ENCODE assay signal across 10 mouse cellular contexts in genomic region chr14:105498155-105498906, GRCm38 (mm10).
DNase-seq lines count a peak whose midpoint lies in the region; ATAC-seq lines count a peak whose summit lies in the region.
"Had no signal": no experiment of that assay in that cellular context is flagged by ENCODE, and none has a peak within 500 bp of the region (broad histone marks: within the 10 kb centered on the region; RNA-seq: fewer than 3 reads in every experiment).

No protein-coding gene starts in this region.

- no peaks in the 10 kb centered on the region for H3K36me3 ChIP-seq in hindbrain, embryonic 10.5 days
- H3K36me3 ChIP-seq in hindbrain, embryonic 14.5 days (replicated peaks; ENCODE audit: control insufficient read depth, insufficient read depth) = no peaks in the 10 kb centered on the region
- no peaks in the 10 kb centered on the region for H3K36me3 ChIP-seq in forebrain, embryonic 16.5 days (ENCODE audit: control insufficient read depth, insufficient read depth)
- H3K36me3 ChIP-seq: G1E had no signal

- H3K4me1 ChIP-seq in hindbrain, embryonic 10.5 days (replicated peaks) = peaks cover 54% of the 10 kb centered on the region
- peaks cover 46% of the 10 kb centered on the region for H3K4me1 ChIP-seq in hindbrain, embryonic 14.5 days (replicated peaks; ENCODE audit: control insufficient read depth, insufficient read depth, low read length)
- H3K4me1 ChIP-seq in forebrain, embryonic 16.5 days (replicated peaks; ENCODE audit: control insufficient read depth, insufficient read depth, low read length) = peaks cover 27% of the 10 kb centered on the region

- H3K9me3 ChIP-seq in hindbrain, embryonic 10.5 days = no peaks in the 10 kb centered on the region
- no peaks in the 10 kb centered on the region for H3K9me3 ChIP-seq in hindbrain, embryonic 14.5 days (ENCODE audit: control insufficient read depth, low read length)
- H3K9me3 ChIP-seq in forebrain, embryonic 16.5 days (ENCODE audit: control insufficient read depth, low read length) = no peaks in the 10 kb centered on the region

- no peak overlapping the region for H3K4me2 ChIP-seq in hindbrain, embryonic 14.5 days (replicated peaks)
- no peak overlapping the region for H3K4me2 ChIP-seq in forebrain, embryonic 16.5 days (ENCODE audit: low read length)

- no peak for DNase-seq in hindbrain, embryonic 10.5 days (ENCODE audit: low spot score)
- DNase-seq in hindbrain, embryonic 14.5 days (ENCODE audit: low spot score) = no peak
- DNase-seq in right cerebral cortex, adult 18-20 months = peak; percentile 52
- no peak for DNase-seq in right cerebral cortex, postnatal 14 days
- DNase-seq in telencephalon, adult 2 months (ENCODE audit: low read depth, low spot score) = peak; percentile 83
- DNase-seq in embryo, embryonic 11 days = no peak
- DNase-seq: adrenal gland, adult 2 months; cerebellum, adult 18-20 months had no signal

- WGBS in hindbrain, embryonic 10.5 days = 80% methylated on average over 10 of the region's 10 CpGs
- 56% methylated on average over 10 of the region's 10 CpGs for WGBS in hindbrain, embryonic 14.5 days
- 52% methylated on average over 10 of the region's 10 CpGs for WGBS in forebrain, embryonic 16.5 days

- peak overlapping the region; percentile 85 for H3K27ac ChIP-seq in hindbrain, embryonic 10.5 days
- no peak overlapping the region for H3K27ac ChIP-seq in hindbrain, embryonic 14.5 days
- peak overlapping the region; percentile 44 for H3K27ac ChIP-seq in forebrain, embryonic 16.5 days (ENCODE audit: low read length)

- H3K27me3 ChIP-seq in hindbrain, embryonic 10.5 days (ENCODE audit: insufficient read depth, poor library complexity, severe bottlenecking) = peaks cover 8% of the 10 kb centered on the region
- no peaks in the 10 kb centered on the region for H3K27me3 ChIP-seq in hindbrain, embryonic 14.5 days (ENCODE audit: control insufficient read depth, insufficient read depth, low read length)
- H3K27me3 ChIP-seq in forebrain, embryonic 16.5 days (replicated peaks; ENCODE audit: control insufficient read depth, insufficient read depth, low read length) = no peaks in the 10 kb centered on the region

- no peak overlapping the region for H3K4me3 ChIP-seq in hindbrain, embryonic 10.5 days
- no peak overlapping the region for H3K4me3 ChIP-seq in hindbrain, embryonic 14.5 days (replicated peaks; ENCODE audit: low read length)
- no peak overlapping the region for H3K4me3 ChIP-seq in forebrain, embryonic 16.5 days (replicated peaks; ENCODE audit: low read length)

- H3K9ac ChIP-seq in hindbrain, embryonic 14.5 days = no peak overlapping the region
- no peak overlapping the region for H3K9ac ChIP-seq in forebrain, embryonic 16.5 days (replicated peaks; ENCODE audit: low read depth, low read length)

- ATAC-seq in hindbrain, embryonic 14.5 days (ENCODE audit: low FRiP score) = no peak
- peak; percentile 27; the same call in 1 of the 2 replicates for ATAC-seq in forebrain, embryonic 16.5 days

Comparison
In these comparisons a context has a peak if more than half of its experiments do, and no peak if none do; other contexts are left out.
1. DNase-seq: peak in right cerebral cortex, adult 18-20 months (single experiment) and telencephalon, adult 2 months (single experiment); none in hindbrain, embryonic 10.5 days (single experiment), hindbrain, embryonic 14.5 days (single experiment), right cerebral cortex, postnatal 14 days (single experiment) and embryo, embryonic 11 days (single experiment).